Mouse (Mus musculus) kidney, embryonic 15.5 days (tissue): ENCODE measurements around the gene Tuba1b. TPM values are rescaled to one million over a fixed set of nuclear protein-coding genes. Genes with fewer than 3 reads are reported as not detected.
A peak's percentile ranks its signal among the peaks of the same experiment; 100 is the strongest.

ENCODE experiments used
- ATAC-seq: fragments of 200-750 bp; cut with Nextera tagmentation; replicated peaks from 2 replicates; pipeline ENCODE4 v1.8.0; 2017; ENCODE audit warnings: moderate TSS enrichment; ENCODE audit not compliant: low FRiP score
- H3K27ac ChIP-seq: fragments of 300-500 bp; sonication (generic); 2 replicates; pipeline ENCODE4 v1.5.1; 2015; ENCODE audit warnings: mild to moderate bottlenecking, inconsistent platforms
- H3K27me3 ChIP-seq: fragments of 300-500 bp; sonication (generic); 2 replicates; pipeline ENCODE4 v1.6.1; 2015; ENCODE audit warnings: inconsistent platforms
- H3K36me3 ChIP-seq: fragments of 300-500 bp; sonication (generic); 2 replicates; pipeline ENCODE4 v1.6.1; 2015; ENCODE audit warnings: inconsistent platforms
- H3K4me1 ChIP-seq: fragments of 300-500 bp; sonication (generic); 2 replicates; pipeline ENCODE4 v1.6.1; 2015; ENCODE audit warnings: inconsistent platforms
- H3K4me2 ChIP-seq: fragments of 300-500 bp; sonication (generic); 2 replicates; pipeline ENCODE4 v1.6.1; 2015; ENCODE audit warnings: moderate library complexity, mild to moderate bottlenecking, inconsistent platforms
- H3K4me3 ChIP-seq: fragments of 300-500 bp; sonication (generic); replicated peaks from 2 replicates; pipeline ENCODE4 v1.5.1; 2015; ENCODE audit warnings: mild to moderate bottlenecking, inconsistent platforms
- H3K9ac ChIP-seq: fragments of 300-500 bp; sonication (generic); 2 replicates; pipeline ENCODE4 v1.6.1; 2015; ENCODE audit warnings: mild to moderate bottlenecking, inconsistent platforms
- H3K9me3 ChIP-seq: fragments of 300-500 bp; sonication (generic); replicated peaks from 2 replicates; pipeline ENCODE4 v1.6.1; 2016; ENCODE audit warnings: inconsistent platforms
- WGBS: fragments of 180-500 bp; shearing (Covaris S2); methylation state at CpG from one replicate; pipeline ENCODE4 v1.1.7; 2015; ENCODE audit warnings: mixed read lengths; 5-methylcytosine and 5-hydroxymethylcytosine counted together
- polyA plus RNA-seq: library from polyadenylated mRNA; unstranded; fragments of >200 nt; fragmentation: Nextera tagmentation; extraction: Ambion mirVana; gene quantifications from 2 replicates; pipeline ENCODE4 v1.2.1, GENCODE M21; 2015

Tuba1b gene
- polyA plus RNA-seq, 1 experiment from 2014 or later, result 1,797 TPM

GRCm38 (mm10) chr15:98969372-98970101 lies 35.2 kb upstream of the Tuba1b start:
- Histone ChIP-seq H3K27me3 (no peaks in the 10 kb centered on the region), H3K4me3 (no peak overlapping the region), H3K4me2 (peak overlapping the region; percentile 34), H3K36me3 (no peaks in the 10 kb centered on the region), H3K4me1 (peaks cover 34% of the 10 kb centered on the region), H3K9me3 (no peaks in the 10 kb centered on the region), H3K27ac (peak overlapping the region; percentile 9), H3K9ac (peak overlapping the region; percentile 17; the same call in 1 of the 2 replicates)
- no peak for ATAC-seq
- 23% methylated on average over 16 of the region's 16 CpGs for WGBS

DNA sequence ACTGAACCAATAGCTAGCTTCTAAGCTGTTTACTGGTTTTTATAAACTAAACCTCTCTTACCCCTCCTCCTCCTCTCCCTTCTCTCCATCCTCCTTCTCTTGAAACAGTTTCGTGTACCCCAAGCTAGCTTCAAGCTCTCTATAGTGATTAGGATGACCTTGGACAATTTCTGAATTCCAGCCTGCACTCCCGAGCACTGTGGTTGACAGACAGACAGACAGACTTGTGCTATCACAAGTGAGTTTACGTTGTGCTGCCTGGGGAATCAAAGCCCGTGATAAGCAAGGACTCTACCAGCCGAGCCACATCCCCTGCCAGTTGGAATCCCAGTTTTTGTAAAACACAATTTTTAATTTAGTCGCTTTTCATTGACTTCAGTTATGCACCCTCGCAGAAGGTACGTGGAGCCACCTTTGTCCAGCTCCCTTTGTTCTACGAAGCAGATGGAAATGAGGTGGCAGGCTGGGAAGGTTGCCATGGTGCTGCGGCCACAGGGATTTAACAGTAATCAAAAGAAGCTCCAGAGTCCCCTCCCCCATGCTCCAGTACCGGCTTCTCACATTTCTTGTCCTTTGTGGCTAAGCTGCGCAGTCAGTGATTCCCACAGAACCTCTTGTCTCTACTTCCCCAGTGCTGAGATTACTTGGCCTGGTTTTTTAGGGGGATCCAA lies 34.5 kb upstream of the Tuba1b start:
- peak; percentile 74 for ATAC-seq
- H3K9ac ChIP-seq, result no peak overlapping the region

GRCm38 (mm10) chr15:98959531-98959930 lies 25.2 kb upstream of the Tuba1b start:
- no peak for ATAC-seq
- Histone ChIP-seq H3K27me3 (no peaks in the 10 kb centered on the region), H3K27ac (no peak overlapping the region), H3K4me1 (peaks cover 6% of the 10 kb centered on the region; the same call in 1 of the 2 replicates), H3K9me3 (no peaks in the 10 kb centered on the region), H3K4me2 (no peak overlapping the region), H3K36me3 (no peaks in the 10 kb centered on the region), H3K4me3 (no peak overlapping the region), H3K9ac (no peak overlapping the region)
- 81% methylated on average over 3 of the region's 3 CpGs for WGBS

More for the DNA sequence above, 34.5 kb upstream of the Tuba1b start:
- H3K36me3 ChIP-seq, result no peaks in the 10 kb centered on the region
- no peaks in the 10 kb centered on the region for H3K9me3 ChIP-seq
- H3K4me3 ChIP-seq, result no peak overlapping the region
- no peaks in the 10 kb centered on the region for H3K27me3 ChIP-seq
- H3K4me1 ChIP-seq, result peaks cover 34% of the 10 kb centered on the region
- WGBS, result 15% methylated on average over 12 of the region's 12 CpGs
- H3K4me2 ChIP-seq, result peak overlapping the region; percentile 34
- H3K27ac ChIP-seq, result peak overlapping the region; percentile 9

DNA sequence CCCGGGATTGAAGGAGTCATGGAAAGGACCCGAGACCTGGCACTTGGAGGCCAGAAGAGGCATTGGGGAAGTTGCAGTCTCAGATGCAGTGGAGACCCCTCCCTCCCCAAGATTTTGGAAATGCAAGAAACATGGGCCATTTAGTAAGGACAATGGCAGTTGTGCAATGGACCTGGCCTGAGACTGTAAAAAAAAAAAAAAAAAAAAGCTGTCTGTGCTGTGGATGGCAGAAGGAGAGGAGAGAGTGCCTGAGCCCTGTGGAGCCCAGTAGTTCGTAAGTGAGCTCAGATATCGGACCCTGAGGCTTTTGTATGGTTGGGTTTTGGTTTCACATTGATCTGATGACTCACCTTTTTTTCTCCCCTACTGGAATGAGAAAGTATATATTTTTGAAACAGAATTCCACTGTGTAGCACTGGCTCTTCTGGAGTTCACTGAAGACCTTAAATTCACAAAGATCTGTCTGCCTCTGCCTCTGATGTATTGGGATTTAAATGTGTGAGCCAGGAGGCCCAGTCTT lies 24.6 kb upstream of the Tuba1b start:
- H3K9ac ChIP-seq, result no peak overlapping the region
- H3K27ac ChIP-seq, result no peak overlapping the region
- no peak overlapping the region for H3K4me3 ChIP-seq
- H3K4me1 ChIP-seq, result peaks cover 10% of the 10 kb centered on the region
- WGBS, result 88% methylated on average over 4 of the region's 4 CpGs
- no peaks in the 10 kb centered on the region for H3K27me3 ChIP-seq
- H3K9me3 ChIP-seq, result no peaks in the 10 kb centered on the region
- H3K4me2 ChIP-seq, result no peak overlapping the region
- no peak for ATAC-seq
- no peaks in the 10 kb centered on the region for H3K36me3 ChIP-seq

DNA sequence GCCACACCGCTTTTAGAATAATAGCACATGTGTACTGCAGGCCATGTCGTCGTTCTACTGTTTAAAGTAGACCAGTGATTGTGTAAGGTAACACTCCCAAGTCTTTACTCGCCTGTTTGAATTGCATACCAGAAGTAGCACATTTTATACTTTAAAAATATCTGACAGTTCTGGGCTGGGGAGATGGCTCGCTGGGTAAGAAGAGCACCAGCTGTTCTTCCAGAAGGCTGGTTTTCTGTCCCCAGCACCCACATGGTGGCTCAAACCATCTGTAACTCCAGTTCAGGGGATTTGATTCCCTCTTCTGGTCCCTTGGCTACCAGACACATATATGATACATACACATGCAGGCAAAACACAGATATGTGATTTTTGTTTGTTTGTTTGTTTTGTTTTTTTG lies 23.1 kb upstream of the Tuba1b start:
- Histone ChIP-seq H3K4me3 (no peak overlapping the region), H3K4me1 (peaks cover 13% of the 10 kb centered on the region), H3K27me3 (no peaks in the 10 kb centered on the region), H3K36me3 (no peaks in the 10 kb centered on the region), H3K9me3 (no peaks in the 10 kb centered on the region), H3K9ac (no peak overlapping the region), H3K4me2 (no peak overlapping the region), H3K27ac (no peak overlapping the region)
- 76% methylated on average over 5 of the region's 5 CpGs for WGBS
- no peak for ATAC-seq

GRCm38 (mm10) chr15:98956000-98956399 lies 21.6 kb upstream of the Tuba1b start:
- no peak overlapping the region for H3K4me3 ChIP-seq
- WGBS, result 86% methylated on average over 4 of the region's 4 CpGs
- peaks cover 2% of the 10 kb centered on the region for H3K36me3 ChIP-seq
- no peak overlapping the region for H3K9ac ChIP-seq
- ATAC-seq, result no peak
- H3K4me1 ChIP-seq, result peaks cover 18% of the 10 kb centered on the region
- no peak overlapping the region for H3K27ac ChIP-seq
- H3K9me3 ChIP-seq, result no peaks in the 10 kb centered on the region
- no peak overlapping the region for H3K4me2 ChIP-seq
- no peaks in the 10 kb centered on the region for H3K27me3 ChIP-seq

GRCm38 (mm10) chr15:98955324-98955723 lies 21.0 kb upstream of the Tuba1b start:
- H3K4me2 ChIP-seq, result no peak overlapping the region
- H3K4me1 ChIP-seq, result peaks cover 18% of the 10 kb centered on the region
- ATAC-seq, result no peak
- H3K4me3 ChIP-seq, result no peak overlapping the region
- 80% methylated on average over 4 of the region's 4 CpGs for WGBS
- peaks cover 5% of the 10 kb centered on the region for H3K36me3 ChIP-seq
- no peak overlapping the region for H3K9ac ChIP-seq
- H3K27ac ChIP-seq, result no peak overlapping the region
- H3K27me3 ChIP-seq, result no peaks in the 10 kb centered on the region
- no peaks in the 10 kb centered on the region for H3K9me3 ChIP-seq

DNA sequence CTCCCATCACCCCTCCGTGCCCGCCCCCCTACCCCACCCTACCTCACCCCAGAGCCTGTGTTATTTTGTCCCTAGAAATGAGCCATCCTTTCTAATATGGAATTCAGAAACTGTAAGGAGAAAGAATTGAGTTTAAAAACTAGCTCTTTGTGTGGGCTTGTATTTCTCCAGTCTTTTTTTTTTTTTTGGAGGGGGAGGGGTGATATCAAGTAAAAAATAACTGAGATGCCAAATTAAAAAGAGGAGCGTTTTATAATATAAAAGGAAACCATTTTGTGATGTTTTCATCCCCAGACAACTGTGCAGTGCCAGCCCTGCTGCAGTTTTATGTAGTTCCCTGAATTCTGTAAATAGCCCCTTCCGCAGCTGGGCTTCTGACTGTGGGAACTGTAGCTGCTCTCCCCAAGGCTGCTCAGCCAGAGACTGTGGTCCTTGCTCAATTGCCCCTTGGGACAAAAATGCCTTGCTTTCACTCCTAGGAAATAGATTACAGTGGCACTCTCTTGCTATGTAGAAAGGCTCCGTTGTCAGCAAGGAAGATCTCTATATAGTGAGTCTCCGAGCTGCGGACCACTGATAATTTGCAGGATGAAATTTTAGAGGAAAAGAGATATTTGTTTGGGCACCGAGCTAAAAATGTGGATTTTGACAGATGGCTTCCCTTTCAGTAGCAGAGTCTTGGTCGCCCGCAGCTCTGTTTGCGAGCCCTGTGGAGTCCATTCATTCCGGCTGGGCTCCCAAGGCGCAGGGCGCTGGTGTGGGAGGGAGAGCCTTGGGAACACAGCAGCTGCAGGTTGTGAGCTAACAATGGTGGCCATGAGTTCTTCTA lies 20.3 kb upstream of the Tuba1b start:
- Histone ChIP-seq H3K4me3 (peak overlapping the region; percentile 18; the same call in 1 of the 2 replicates), H3K9me3 (no peaks in the 10 kb centered on the region), H3K4me2 (peak overlapping the region; percentile 50), H3K4me1 (peaks cover 18% of the 10 kb centered on the region), H3K27me3 (no peaks in the 10 kb centered on the region), H3K9ac (peak overlapping the region; percentile 28; the same call in 1 of the 2 replicates), H3K27ac (peak overlapping the region; percentile 70), H3K36me3 (peaks cover 7% of the 10 kb centered on the region)
- 21% methylated on average over 14 of the region's 14 CpGs for WGBS
- ATAC-seq, result no peak

DNA sequence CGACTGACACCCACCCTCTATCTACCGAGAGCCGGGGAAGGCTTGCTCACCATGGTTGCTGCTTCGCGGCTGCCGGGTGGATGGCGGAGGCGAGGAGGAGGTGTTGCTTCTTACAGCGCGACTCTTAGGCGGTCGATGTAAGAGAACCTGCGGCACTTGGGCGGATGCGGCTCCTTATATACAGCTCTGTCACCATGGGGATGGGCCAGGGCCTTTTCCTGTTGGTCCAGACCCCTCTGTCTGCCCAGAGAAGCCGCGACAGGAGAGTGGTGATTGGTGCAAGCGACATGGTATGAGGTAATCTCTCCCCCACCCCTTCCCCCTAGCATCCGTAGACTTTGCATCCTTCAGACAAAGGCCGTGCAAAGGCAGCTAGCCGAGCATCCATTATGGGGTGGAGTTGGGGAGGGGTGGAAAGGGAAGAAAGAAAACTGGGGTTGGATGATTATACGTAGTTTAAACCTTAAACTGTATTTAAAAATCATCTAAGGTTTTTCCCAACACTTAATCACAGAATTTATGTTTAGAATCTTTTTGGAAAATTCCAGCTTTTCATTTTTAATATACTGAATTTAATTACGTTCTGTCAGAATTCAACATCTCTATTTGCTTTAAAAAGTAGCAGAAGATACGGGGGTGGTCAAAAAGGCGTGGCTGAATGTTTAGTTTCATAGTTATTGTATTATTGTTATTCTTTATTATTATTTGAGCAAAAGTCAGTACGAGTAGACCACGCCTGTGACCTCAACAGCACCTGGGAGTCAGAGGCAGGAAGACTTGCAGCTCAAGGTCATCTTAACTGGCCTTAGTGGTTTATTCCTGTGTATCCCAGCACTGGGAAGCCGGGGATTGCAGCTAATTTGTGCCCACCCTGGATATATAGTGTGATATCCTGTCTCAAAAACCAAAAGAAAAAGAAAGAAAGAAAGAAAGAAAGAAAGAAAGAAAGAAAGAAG lies 19.3 kb upstream of the Tuba1b start, which contains the start of the genes Gm49450 and Tuba1a:
TSS of gene Gm49450 (minus strand) at position 151 of the 956 bp plus-strand sequence.
TSS of gene Tuba1a (minus strand) at position 303 of the 956 bp plus-strand sequence.
- peak; percentile 98 for ATAC-seq
- peaks cover 16% of the 10 kb centered on the region for H3K36me3 ChIP-seq
- H3K9ac ChIP-seq, result peak within 1 kb of the TSS; percentile 85
- H3K4me1 ChIP-seq, result peaks cover 18% of the 10 kb centered on the region
- no peaks in the 10 kb centered on the region for H3K27me3 ChIP-seq
- H3K4me3 ChIP-seq, result peak within 1 kb of the TSS; percentile 79
- H3K27ac ChIP-seq, result peak within 1 kb of the TSS; percentile 94
- peak within 1 kb of the TSS; percentile 61 for H3K4me2 ChIP-seq
- 5% methylated on average over 28 of the region's 28 CpGs for WGBS
- no peaks in the 10 kb centered on the region for H3K9me3 ChIP-seq

GRCm38 (mm10) chr15:98952751-98953400 lies 18.5 kb upstream of the Tuba1b start:
- H3K4me1 ChIP-seq, result peaks cover 18% of the 10 kb centered on the region
- H3K9ac ChIP-seq, result peak overlapping the region; percentile 85
- peaks cover 16% of the 10 kb centered on the region for H3K36me3 ChIP-seq
- WGBS, result under 1% methylated on average over 41 of the region's 41 CpGs
- H3K4me2 ChIP-seq, result peak overlapping the region; percentile 61
- peak overlapping the region; percentile 79 for H3K4me3 ChIP-seq
- ATAC-seq, result peak; percentile 87
- H3K27me3 ChIP-seq, result no peaks in the 10 kb centered on the region
- peak overlapping the region; percentile 94 for H3K27ac ChIP-seq
- no peaks in the 10 kb centered on the region for H3K9me3 ChIP-seq
